Mouse (Mus musculus) sigmoid colon, adult 10 weeks (tissue): ENCODE results near the gene Ypel2. TPM values are rescaled to one million over a fixed set of nuclear protein-coding genes. Genes with fewer than 3 reads are reported as not detected.

Source experiments
- polyA plus RNA-seq: library from polyadenylated mRNA; stranded (reverse); fragments of 350-450 nt; fragmentation: Illumina TruSeq; extraction: RNeasy Lipid Tissue Mini Kit (QIAGEN cat#74804); gene quantifications from one replicate; pipeline ENCODE4 v1.2.3, GENCODE M21; 2014; ENCODE audit warnings: low read depth, low replicate concordance

Ypel2 gene
- 41.6 TPM for polyA plus RNA-seq

GRCm38 (mm10) chr11:86993041-86994037, at the start of gene Ypel2:
TSS of gene Ypel2 (minus strand) at chr11:86993707.

Other genes with a start within 250 kb of the Ypel2 start
- gene Cltc, start 236.1 kb downstream of the Ypel2 start, polyA plus RNA-seq = 434 TPM
- 73.7 TPM for gene Dhx40, start 186.0 kb downstream of the Ypel2 start, polyA plus RNA-seq
- gene Gdpd1, start 80.4 kb upstream of the Ypel2 start, polyA plus RNA-seq = 214 TPM
- 7.0 TPM for gene Smg8, start 93.1 kb upstream of the Ypel2 start, polyA plus RNA-seq
- 11.7 TPM for gene Prr11, start 115.0 kb upstream of the Ypel2 start, polyA plus RNA-seq
- gene Ska2, start 115.5 kb upstream of the Ypel2 start, polyA plus RNA-seq = 24.8 TPM
- 18.3 TPM for gene Trim37, start 133.4 kb upstream of the Ypel2 start, polyA plus RNA-seq